Mouse (Mus musculus): Measurements from ENCODE around the gene Rexo2. TPM values are rescaled to one million over a fixed set of nuclear protein-coding genes. Genes with fewer than 3 reads are reported as not detected.
A peak's percentile ranks its signal among the peaks of the same experiment; 100 is the strongest.
"Not testable (repeated sequence)": the region's sequence is repeated elsewhere in the genome, so short reads cannot be mapped to it uniquely, and the experiment has no call there.

Rexo2 gene
- polyA plus RNA-seq, 2 experiments from 2014 or later: 138 to 156 TPM

DNA sequence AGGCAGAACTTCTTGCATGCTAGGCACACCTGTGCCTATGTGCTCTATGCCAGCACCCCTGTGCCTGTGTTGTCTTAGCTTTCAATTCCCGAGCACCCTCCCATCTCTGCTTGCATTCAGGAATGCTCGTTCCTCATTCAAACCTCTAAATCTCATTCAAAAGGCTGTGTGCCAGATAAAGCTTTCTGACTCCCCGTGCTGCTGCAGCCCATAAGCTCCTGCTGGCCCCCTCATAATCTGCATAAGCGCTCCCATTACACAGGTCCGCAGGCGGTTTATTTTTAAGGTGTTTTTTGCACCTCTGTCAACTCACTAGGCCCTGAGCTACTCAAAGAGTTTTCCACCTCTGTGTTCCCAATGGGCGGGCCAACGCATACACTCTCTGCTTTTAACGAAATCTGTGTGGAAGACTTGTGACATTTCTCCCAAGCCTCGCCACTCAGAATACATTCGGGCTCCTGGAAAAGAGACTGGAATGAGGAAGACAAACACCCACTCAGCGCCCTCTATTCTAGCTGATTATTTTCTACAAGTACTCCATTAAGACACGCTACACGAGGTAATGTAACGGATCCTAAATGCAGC lies 7.9 kb downstream of the Rexo2 start:
- no peak for ATAC-seq

DNA sequence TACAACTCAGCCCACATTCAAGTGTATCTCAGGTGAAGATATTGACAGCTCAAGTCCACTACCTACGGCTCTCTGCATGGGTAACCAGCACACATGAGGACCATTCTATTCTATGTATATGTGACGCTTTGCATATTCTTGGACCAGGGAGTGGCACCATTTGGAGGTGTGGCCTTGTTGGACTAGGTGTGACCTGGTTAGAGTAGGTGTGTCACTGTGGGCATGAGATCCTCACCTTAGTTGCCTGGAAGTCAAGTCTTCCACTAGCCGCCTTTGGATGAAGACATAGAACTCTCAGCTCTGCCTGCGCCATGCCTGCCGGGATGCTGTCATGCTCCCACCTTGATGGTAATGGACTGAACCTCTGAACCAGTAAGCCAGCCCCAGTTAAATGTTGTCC lies 13.0 kb downstream of the Rexo2 start:
- not testable (repeated sequence) for ATAC-seq

DNA sequence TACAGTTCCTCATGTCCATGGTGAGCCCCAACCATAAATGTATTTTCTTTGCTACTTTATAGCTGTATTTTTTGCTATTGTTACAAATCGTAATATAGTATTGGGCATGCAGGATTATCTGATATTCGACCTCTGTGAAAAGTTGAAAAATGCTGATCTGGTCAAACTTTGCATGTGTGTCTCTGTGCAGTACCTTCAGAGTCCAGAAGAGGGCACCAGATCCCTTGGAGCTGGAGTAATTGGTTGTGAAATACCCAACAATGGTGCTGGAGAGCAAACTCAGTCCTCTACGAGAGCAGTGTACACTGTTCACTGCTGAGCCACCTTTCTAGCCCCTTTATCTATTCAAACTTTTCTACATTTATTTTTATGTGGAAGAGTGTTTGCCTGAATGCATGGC lies 13.6 kb downstream of the Rexo2 start:
- peak; percentile 53 for ATAC-seq

DNA sequence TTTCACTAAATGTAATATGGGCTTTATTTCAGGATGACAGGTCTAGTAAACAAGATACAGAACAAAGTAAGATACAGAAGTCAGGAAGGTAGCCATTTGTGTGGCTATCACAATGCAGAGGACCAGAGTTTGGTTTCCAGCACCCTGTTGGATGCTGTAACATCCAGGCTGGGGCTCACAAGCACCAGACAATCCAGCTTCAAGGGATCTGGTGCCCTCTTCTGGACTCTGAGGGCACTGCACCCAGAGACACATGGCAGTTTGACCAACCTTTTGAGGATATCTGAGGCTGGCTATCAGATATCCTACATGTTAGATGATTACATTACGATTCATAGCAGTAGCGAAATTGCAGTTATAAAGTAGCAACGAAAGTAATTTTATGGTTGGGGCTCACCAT lies 14.8 kb downstream of the Rexo2 start:
- ATAC-seq: no peak

DNA sequence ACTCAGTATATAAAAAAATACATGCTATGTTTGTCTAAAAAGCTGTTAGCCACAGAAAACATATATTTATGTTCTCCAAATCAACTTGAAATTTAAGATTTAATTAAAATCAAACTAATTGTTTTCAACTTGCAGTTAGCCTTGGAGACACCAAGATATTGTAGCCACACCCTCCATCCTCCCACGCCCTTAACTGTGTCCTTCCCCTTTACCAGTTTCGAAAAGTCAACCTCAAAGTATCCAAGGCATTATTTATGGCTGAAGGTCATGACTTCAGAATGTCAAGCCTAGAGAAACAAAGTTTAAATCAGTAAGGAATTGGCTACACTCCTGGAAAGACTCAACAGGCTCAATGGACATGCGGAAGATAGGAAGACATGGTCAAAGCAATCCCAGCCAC lies 18.9 kb downstream of the Rexo2 start:
- no peak for ATAC-seq

DNA sequence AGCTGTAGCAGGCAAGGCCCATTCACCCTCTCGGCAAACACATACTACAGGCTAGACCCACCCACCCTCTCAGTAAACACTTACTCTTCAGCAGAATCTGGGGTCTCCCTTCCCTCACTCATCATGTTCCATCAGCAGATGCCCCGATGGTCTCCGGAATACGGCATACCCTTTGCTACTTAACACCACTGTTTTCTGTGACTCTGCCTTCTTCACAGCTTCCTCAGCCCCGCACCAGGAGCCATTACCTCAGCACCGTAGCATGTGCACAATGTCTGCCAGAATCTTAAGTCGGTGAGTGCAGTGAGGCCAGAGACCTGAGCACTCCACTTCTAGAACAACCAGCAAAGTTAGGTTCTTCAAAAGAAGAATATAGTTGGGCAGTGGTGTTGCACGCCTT lies 19.7 kb downstream of the Rexo2 start:
- no peak for ATAC-seq

DNA sequence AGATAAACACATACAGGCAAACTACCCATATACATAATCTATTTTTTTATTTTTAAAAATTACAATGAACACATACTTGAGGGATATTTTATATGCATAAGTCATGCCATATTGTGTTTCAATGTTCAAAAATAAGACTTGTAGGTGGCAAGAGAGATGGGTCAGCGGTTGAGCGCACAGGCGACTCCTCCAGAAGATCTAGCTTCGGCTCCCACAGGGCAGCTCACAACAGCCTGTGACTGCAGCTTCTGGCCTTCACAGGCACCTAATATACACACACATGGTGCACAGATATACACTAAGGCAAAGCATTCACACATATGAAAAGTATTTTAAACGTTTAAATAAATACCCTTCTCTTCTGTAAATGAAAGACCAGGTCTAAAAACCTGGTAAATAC lies 21.0 kb downstream of the Rexo2 start:
- ATAC-seq: no peak

DNA sequence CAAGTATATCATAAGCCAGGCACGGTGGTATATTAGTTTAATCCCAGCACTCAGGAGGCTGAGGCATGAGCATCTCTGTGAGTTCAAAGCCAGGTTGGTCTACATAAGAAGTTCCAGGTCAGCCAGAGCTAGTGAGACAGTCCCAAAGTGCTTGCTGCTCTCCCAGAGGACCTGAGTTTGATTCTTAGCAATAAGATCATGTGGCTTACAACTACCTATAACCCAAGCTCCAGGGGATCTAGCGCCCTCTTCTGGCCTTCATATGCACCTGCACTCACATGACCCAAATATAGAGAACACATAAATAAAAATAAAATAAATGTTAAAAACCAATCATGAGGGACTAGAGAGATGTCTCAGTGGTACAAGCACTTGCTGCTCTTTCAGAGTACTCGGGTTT lies 21.5 kb downstream of the Rexo2 start:
- ATAC-seq: no peak

DNA sequence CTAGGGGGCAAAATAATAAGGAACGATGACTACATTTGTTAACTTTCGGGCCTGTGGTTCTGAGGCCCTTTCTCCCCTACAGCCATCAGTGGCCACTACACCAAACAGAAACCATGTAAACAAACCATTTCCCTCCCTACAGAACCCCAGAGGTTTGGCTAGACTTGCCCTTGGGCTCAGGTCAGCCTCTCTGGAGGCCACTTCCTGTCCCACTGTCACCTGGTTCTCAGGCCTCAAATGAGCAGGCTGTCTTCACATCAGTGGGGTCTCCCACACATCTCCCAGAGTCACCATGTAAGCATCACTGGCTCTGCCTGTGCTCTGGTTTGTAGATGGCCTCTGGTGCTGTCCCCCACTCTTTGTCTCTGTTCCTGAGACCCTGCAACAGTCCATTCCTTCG lies 24.5 kb downstream of the Rexo2 start:
- ATAC-seq: no peak

DNA sequence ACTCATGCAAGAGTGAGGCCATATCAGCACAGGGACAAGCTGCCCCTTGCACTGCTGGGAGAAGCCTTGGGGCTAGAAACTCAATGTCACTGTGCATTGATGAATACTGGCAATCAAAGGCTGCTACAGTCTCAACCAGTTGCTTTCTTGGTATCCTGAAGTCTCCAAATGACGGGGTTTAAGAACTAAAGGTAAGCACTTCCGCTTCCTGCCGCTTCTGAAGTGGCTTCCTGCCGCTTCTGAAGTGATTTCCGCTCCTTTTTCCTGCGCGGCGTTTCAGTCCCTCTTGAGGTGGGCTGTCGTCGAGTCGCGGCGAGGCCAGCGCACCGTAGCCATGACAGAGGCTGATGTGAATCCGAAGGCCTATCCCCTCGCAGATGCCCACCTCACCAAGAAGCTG lies 30.4 kb downstream of the Rexo2 start:
- ATAC-seq: peak; percentile 87

DNA sequence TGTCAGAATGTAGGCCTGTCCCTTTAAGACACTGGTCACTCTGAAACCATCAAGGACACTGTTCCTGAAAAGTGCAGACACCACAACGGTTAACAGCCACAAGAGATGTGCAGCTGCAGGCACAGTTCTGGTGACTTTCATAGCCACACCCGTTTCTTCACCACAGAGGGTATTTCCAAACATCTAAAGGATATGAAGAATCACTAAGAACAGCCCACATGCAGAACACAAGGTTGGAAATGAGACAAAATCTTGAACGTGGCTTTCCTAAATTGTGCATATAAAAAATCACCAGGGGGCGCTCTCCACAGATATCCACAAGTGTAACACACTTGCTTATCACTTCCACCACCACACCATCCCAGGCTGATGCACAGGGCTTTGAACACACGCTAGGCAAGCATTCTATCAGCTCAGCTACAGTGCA lies 32.6 kb downstream of the Rexo2 start:
- ATAC-seq: peak; percentile 46

DNA sequence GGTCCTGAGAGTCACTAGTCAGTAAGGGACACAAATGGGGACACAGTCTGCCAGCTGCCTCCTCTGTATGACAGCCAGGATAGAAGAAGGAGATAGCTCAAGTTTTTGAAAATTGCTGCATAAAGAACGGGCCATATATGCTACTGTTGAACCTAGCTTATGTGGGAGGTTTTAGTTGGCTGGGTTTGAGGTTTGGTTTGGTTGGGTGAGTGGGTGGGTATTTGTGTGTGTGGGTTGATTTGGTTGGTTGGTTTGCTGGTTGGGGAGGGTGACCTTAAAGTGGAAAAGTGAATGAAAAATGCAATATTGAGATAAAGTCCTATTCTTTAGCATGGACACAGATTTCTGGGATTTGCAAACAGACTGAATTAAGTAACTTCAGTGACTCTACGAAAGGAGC lies 35.6 kb downstream of the Rexo2 start:
- no peak for ATAC-seq

DNA sequence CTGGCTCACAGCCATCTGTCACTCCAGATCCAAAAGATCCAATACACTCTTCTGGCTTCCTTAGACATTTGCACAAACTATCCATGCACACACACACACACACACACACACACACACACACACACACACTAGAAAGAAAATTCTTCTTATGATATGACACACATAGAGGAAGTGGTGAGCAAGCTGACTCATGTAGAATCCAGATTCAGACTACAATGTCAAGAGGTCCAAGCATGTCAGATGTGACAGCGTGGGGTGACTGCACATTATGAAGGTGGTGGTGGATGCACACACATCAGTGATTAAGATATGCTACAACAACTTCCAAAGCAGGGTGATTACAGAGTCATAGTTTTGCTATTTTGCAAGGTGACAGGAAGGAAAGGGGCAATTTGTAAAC lies 36.5 kb downstream of the Rexo2 start:
- no peak for ATAC-seq

DNA sequence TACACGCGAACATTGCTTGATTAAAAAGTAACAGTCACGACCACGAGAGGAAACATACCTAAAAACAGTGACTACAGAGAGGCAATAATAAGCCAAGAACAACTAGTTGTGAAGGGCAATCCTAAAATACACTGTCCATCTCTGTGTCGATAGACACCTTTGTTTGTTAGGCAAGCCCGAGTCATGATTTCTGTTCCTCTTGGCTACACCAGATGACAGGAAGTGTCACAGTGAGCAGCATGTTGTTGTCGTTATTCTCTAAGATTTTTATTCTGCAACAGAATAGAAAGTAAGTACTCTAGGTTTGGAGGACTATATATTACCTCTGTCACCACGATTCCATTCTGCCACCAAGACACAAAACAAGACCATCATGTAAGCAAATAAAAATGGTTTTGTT lies 48.0 kb downstream of the Rexo2 start:
- no peak for ATAC-seq

DNA sequence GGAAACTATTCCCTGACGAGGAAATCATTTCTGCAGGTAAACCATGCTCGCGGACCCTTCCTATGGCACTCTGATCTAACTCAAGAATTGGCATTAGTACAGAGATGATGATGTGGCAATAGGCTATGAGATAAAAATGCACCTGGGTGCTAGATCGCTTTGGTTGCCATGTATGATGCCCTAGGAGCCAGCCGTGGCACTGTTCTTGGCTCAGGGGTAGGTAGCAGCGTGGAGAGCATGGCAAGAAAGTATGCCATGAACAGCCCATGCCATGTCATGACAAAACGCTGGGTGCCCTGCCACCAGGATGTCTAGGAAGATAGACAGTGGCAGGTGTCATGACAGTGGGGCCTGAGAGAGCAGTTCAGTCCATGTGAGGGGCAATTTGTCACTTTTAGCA lies 53.2 kb downstream of the Rexo2 start:
- no peak for ATAC-seq

DNA sequence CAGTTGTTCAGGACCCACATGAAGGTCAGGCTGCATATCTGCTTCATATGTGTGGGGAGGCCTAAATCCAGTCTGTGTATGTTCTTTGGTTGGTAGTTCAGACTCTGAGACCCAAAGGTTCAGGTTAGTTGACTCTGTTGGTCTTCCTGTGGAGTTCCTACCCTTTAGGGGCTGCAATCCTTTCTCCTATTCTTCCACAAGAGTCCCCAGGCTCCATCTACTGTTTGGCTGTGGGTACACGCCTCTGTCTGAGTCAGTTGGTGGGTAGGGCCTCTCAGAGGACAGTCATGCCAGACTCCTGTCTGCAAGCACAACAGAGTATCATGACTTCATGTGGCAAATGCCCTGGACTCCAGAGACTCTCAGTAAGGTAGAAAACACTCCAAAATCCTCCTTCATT lies 57.2 kb downstream of the Rexo2 start:
- ATAC-seq: no peak

DNA sequence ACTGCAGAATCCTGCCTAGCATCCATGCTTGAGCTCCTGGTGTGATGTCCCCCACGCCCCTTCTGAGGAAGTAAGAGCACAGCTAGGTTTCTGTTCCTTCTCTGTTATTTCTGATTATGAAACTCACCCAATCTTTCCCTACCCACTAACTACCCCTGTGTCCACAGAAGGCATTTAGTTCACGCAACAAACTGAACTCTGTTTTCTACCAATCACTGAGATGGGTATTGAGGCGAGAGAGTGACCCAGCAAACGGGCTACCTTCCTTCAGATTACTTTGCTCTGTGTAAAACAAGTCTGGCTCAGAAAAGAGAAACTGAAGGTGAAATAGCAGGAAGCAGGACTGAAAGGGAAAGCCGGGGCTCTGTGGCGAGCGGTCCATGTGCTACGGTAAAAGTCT lies 58.0 kb downstream of the Rexo2 start:
- ATAC-seq: no peak

DNA sequence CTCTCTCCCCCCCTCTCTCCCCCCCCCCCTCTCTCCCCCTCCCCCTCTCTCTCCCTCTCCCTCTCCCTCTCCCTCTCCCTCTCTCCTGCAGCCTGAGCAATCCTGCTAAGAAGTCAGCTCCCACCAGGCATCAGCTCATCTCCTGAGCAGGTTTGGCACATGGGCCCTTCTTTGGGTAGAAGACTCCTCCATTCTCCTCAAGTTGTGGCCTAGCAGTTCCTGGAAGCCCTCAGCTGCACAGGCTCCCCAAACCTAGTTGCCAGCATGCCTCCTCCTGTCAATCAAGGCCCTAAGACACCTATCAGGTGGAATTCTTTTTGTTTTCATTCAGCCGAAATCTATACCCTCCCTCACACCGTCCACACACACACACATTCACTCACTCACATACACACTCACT lies 58.9 kb downstream of the Rexo2 start:
- no peak for ATAC-seq

DNA sequence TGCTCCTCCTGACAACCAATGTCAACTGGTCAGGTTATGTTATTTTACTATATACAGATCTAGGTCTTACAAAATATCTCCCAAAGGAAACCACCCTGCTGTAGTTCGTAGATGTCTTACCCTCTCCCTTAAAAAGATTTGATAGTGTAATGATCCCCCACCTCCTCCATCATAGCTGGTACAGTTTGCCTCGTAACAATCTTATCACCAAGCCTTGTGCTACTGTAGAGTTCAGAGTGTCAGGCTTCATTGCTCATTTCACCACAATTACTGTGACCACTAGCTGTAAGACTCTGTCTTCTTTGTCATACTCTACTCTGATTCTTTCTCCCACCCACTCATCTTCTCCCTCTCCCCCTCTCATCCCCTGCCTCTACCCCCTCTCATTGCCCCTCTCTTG lies 59.4 kb downstream of the Rexo2 start:
- no peak for ATAC-seq

DNA sequence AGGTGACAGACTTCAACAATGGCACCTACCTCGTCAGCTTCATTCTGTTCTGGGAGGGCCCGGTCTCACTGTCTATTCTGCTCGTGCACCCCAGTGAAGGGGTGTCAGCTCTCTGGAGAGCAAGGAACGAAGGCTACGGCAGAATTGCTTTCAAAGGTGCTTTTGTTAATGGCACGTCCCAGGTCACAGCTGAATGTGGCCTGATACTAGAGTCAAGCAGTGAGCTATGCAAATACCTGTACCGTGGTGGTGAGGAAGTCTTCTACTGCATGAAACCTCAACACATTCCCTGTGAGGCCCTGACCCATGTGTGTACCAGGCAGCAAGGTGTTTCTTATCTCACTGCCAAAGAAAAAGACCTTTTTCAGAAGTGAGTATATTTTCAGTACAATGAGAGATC lies 60.0 kb downstream of the Rexo2 start:
- ATAC-seq: no peak

DNA sequence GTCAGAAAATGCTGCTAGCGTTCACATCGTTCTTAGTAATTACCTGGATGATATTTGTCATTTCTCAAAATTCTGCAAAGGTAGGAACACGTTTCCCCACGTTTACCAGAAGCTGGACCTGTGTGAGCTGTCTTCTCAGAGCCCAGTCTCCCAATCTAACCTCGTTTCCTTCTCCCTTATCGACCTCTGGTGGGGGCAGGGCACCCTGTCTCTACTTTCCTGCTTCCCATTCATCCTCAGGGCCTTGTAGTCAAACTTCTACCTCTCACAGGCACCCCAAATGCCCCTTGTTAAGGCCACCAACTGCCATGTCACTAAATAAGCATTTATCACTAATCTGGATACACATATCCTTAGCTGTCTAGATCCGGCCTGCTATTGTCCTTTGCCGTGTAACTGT lies 61.6 kb downstream of the Rexo2 start:
- no peak for ATAC-seq
